Mouse (Mus musculus): ENCODE data around the gene Rc3h1. TPM values are rescaled to one million over a fixed set of nuclear protein-coding genes. Genes with fewer than 3 reads are reported as not detected.

Rc3h1 gene
- polyA plus RNA-seq, 1 experiment from 2014 or later: 7.5 TPM

- 1% methylated on average over 52 of the region's 67 CpGs for WGBS (ENCODE audit: missing documents)
- peak overlapping the region; percentile 66 for H3K4me3 ChIP-seq (ENCODE audit: inconsistent target)
These were observed 602 bp downstream of the Rc3h1 start for GRCm38 (mm10) chr1:160906558-160907481.

GRCm38 (mm10) chr1:160910176-160910575 lies 4.0 kb downstream of the Rc3h1 start:
- no peak overlapping the region for H3K4me3 ChIP-seq (ENCODE audit: inconsistent target)
- H3K36me3 ChIP-seq (ENCODE audit: inconsistent target): no peaks in the 10 kb centered on the region
- 92% methylated on average over 1 of the region's 1 CpGs for WGBS (ENCODE audit: missing documents)
- peaks cover 85% of the 10 kb centered on the region for H3K79me2 ChIP-seq (ENCODE audit: inconsistent target)
- no peak overlapping the region for H3K27ac ChIP-seq

More at GRCm38 (mm10) chr1:160906558-160907481, 602 bp downstream of the Rc3h1 start:
- 0 out of 2 replicates have a peak overlapping the region, but pooled peaks have one; percentile 22 for H3K27ac ChIP-seq
- no peaks in the 10 kb centered on the region for H3K36me3 ChIP-seq (ENCODE audit: inconsistent target)
- peaks cover 52% of the 10 kb centered on the region for H3K79me2 ChIP-seq (ENCODE audit: inconsistent target)

DNA sequence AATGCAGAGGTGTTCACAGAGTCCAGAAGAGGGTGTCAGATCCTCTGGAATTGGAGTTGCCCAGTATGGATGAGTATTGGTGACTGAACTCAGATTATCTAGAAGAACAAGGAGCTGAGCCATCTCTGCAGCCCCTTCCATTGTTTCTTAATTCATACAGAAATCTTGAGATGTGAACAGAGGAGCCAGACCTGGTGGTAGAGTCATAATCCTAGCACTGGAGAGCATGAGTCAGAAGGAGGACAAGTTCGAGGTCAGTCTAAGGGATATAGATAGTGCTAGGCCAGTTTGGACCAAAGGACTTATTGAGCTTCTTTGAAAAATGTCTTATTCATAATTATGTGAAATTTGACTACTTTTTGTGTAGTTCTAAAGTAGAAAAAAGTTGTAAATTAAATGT lies 4.6 kb downstream of the Rc3h1 start:
- H3K36me3 ChIP-seq (ENCODE audit: inconsistent target): no peaks in the 10 kb centered on the region
- peaks cover 91% of the 10 kb centered on the region for H3K79me2 ChIP-seq (ENCODE audit: inconsistent target)
- H3K4me3 ChIP-seq (ENCODE audit: inconsistent target): no peak overlapping the region
- H3K27ac ChIP-seq: no peak overlapping the region
- 89% methylated on average over 1 of the region's 1 CpGs for WGBS (ENCODE audit: missing documents)

- Histone ChIP-seq H3K27ac (no peak overlapping the region), H3K36me3 (ENCODE audit: inconsistent target) (no peaks in the 10 kb centered on the region), H3K79me2 (ENCODE audit: inconsistent target) (peaks cover 100% of the 10 kb centered on the region), H3K4me3 (ENCODE audit: inconsistent target) (no peak overlapping the region)
- WGBS (ENCODE audit: missing documents): 100% methylated on average over 1 of the region's 1 CpGs
These were observed 13.2 kb downstream of the Rc3h1 start for GRCm38 (mm10) chr1:160919383-160919782.

DNA sequence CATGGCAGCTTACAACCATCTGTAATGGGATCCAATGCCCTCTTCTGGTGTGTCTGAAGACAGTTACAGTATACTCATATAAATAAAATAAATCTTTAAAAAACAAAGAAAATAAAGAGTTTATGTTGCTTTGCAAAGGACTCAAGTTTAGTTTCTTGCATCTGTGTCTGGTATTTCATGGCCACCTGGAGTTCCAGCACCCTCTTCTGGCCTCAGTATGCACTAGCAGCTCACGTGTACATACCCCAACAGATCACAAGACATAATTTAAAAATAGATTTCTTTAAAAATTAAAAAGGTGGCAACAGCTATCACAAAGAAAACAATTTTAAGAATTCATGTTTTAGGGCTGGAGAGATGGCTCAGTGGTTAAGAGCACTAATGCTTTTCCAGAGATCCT lies 15.7 kb downstream of the Rc3h1 start:
- WGBS (ENCODE audit: missing documents): 100% methylated on average over 1 of the region's 1 CpGs
- Histone ChIP-seq H3K27ac (no peak overlapping the region), H3K4me3 (ENCODE audit: inconsistent target) (no peak overlapping the region), H3K36me3 (ENCODE audit: inconsistent target) (no peaks in the 10 kb centered on the region), H3K79me2 (ENCODE audit: inconsistent target) (peaks cover 100% of the 10 kb centered on the region)

DNA sequence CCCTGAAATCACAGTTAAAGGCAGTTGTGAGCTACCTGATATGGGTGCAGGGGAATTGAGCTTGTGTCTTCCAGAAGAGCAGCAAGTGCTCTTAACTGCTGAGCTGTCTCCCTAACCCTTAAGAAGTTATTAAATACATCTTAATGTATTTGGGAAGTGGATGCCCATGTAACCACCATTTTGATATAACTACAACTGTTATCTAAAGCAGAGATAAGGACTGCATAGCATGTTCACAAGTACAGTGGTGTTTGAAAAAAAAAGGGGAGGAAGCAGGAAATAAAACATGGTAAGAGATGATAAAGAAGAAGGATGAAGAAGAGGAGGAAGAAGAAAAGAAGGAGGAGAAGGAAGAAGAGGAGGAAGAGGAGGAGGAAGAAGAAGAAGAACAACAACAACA lies 25.1 kb downstream of the Rc3h1 start:
- Histone ChIP-seq H3K4me3 (ENCODE audit: inconsistent target) (no peak overlapping the region), H3K79me2 (ENCODE audit: inconsistent target) (peaks cover 73% of the 10 kb centered on the region), H3K27ac (no peak overlapping the region), H3K36me3 (ENCODE audit: inconsistent target) (peaks cover 22% of the 10 kb centered on the region)

GRCm38 (mm10) chr1:160933896-160934482 lies 27.8 kb downstream of the Rc3h1 start:
- WGBS (ENCODE audit: missing documents): 88% methylated on average over 4 of the region's 4 CpGs
- H3K4me3 ChIP-seq (ENCODE audit: inconsistent target): no peak overlapping the region
- H3K79me2 ChIP-seq (ENCODE audit: inconsistent target): peaks cover 53% of the 10 kb centered on the region
- no peak overlapping the region for H3K27ac ChIP-seq
- H3K36me3 ChIP-seq (ENCODE audit: inconsistent target): peaks cover 38% of the 10 kb centered on the region

DNA sequence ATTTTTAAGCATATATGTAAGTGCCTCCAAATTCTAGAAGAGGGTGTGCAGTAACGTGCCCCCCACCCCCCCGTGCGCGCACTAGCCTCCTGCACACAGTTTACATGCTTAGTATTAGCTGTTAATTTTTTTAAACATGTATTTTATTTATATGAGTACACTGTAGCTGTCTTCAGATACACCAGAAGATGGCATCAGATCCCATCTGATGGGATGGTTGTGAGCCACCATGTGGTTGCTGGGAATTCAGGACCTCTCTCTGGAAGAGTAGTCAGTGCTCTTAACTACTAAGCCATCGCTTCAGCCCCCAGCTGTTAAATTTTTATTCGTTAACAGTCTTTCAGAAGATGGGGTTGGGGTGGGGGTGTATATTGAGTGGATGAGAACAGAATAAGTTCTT lies 29.3 kb downstream of the Rc3h1 start:
- H3K36me3 ChIP-seq (ENCODE audit: inconsistent target): peaks cover 43% of the 10 kb centered on the region

DNA sequence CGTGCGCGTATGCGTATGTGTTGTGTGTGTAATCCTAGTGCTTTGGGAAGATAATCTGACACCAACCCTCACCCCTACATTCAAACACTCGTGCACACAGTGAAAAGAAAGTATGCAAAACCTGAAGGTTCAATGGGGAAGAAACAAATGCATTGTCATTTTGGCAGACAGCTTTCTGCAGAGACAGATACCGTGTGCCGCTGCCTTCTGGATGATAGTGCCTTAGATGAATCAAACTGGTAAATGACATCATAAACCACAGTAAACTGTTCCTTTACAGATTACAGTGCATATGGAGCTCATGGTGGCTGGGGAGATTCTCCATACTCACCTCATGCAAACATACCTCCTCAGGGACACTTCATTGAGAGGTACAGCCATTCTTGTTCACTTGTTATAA lies 57.0 kb downstream of the Rc3h1 start:
- 97% methylated on average over 7 of the region's 7 CpGs for WGBS (ENCODE audit: missing documents)
- Histone ChIP-seq H3K79me2 (ENCODE audit: inconsistent target) (no peaks in the 10 kb centered on the region), H3K36me3 (ENCODE audit: inconsistent target) (peaks cover 82% of the 10 kb centered on the region), H3K27ac (no peak overlapping the region), H3K4me3 (ENCODE audit: inconsistent target) (no peak overlapping the region)

More for the DNA sequence above, 29.3 kb downstream of the Rc3h1 start:
- no peak overlapping the region for H3K4me3 ChIP-seq (ENCODE audit: inconsistent target)
- no peak overlapping the region for H3K27ac ChIP-seq
- H3K79me2 ChIP-seq (ENCODE audit: inconsistent target): peaks cover 41% of the 10 kb centered on the region; the same call in 1 of the 2 replicates
- WGBS (ENCODE audit: missing documents): 90% methylated on average over 3 of the region's 6 CpGs

- peaks cover 75% of the 10 kb centered on the region for H3K36me3 ChIP-seq (ENCODE audit: inconsistent target)
- H3K27ac ChIP-seq: no peak overlapping the region
- H3K4me3 ChIP-seq (ENCODE audit: inconsistent target): no peak overlapping the region
- 100% methylated on average over 1 of the region's 1 CpGs for WGBS (ENCODE audit: missing documents)
- H3K79me2 ChIP-seq (ENCODE audit: inconsistent target): no peaks in the 10 kb centered on the region
These were observed 61.0 kb downstream of the Rc3h1 start for GRCm38 (mm10) chr1:160967268-160967667.

DNA sequence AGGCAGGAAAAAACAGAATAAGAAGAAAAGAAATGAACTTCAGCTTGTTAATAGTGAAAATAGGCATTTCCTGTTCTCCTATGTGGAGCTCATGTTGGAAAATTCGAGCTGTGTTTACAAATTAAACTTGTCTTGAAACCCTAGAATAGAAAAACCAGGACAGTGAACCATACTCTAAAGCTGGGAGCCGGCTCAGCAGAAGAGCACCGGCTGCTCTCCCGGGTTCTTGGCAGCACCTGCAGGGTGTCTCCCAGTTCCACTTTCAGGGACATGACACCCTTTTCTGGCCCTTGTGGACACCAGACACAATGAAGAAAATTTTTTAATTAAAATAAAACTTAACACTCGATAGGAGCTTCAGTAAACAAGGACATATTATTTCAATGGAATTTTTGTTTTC lies 62.4 kb downstream of the Rc3h1 start:
- 92% methylated on average over 5 of the region's 5 CpGs for WGBS (ENCODE audit: missing documents)
- H3K36me3 ChIP-seq (ENCODE audit: inconsistent target): peaks cover 66% of the 10 kb centered on the region
- no peaks in the 10 kb centered on the region for H3K79me2 ChIP-seq (ENCODE audit: inconsistent target)
- no peak overlapping the region for H3K27ac ChIP-seq
- no peak overlapping the region for H3K4me3 ChIP-seq (ENCODE audit: inconsistent target)

DNA sequence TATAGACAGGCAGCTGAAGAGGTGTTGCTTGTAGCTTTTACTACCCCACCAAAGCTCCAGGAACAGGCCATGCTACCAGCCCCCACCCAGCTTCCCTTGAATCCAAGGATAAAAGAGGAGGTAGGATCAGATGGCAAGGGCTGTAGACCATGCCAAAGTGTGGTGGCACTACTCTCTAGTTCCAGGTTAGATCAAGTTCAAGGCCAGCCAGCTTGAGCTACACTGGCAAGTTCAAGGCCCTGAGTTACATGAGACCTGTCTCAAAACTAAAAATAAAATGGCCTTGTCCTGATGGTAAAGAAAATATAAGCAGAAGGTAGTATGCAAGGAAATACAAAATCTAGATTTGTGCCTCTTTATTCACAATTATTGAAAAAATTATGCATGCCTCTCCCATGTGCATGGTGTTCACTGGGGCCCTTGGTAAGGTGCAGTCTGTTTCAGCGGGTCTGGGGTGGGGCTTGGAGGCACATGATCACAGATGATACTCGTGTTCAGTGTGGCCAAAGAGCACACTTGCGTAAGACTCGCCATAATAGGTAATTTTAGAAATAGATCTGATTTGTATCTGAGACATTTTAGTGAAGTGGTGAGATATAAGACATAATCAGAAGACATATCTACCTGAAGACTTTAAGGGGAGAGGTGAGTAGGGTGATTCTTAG lies 72.0 kb downstream of the Rc3h1 start, which contains the start of gene Serpinc1:
Gene Serpinc1 (plus strand): TSS at position 515 of the 665 bp plus-strand sequence.
- H3K79me2 ChIP-seq (ENCODE audit: inconsistent target): no peaks in the 10 kb centered on the region
- peaks cover 7% of the 10 kb centered on the region; the same call in 1 of the 2 replicates for H3K36me3 ChIP-seq (ENCODE audit: inconsistent target)
- H3K27ac ChIP-seq: no peak within 1 kb of the TSS
- H3K4me3 ChIP-seq (ENCODE audit: inconsistent target): no peak within 1 kb of the TSS
- WGBS (ENCODE audit: missing documents): 70% methylated on average over 4 of the region's 4 CpGs

GRCm38 (mm10) chr1:160980021-160980420 lies 73.8 kb downstream of the Rc3h1 start:
- Histone ChIP-seq H3K36me3 (ENCODE audit: inconsistent target) (no peaks in the 10 kb centered on the region), H3K27ac (no peak overlapping the region), H3K4me3 (ENCODE audit: inconsistent target) (no peak overlapping the region), H3K79me2 (ENCODE audit: inconsistent target) (no peaks in the 10 kb centered on the region)
- 61% methylated on average over 5 of the region's 5 CpGs for WGBS (ENCODE audit: missing documents)

DNA sequence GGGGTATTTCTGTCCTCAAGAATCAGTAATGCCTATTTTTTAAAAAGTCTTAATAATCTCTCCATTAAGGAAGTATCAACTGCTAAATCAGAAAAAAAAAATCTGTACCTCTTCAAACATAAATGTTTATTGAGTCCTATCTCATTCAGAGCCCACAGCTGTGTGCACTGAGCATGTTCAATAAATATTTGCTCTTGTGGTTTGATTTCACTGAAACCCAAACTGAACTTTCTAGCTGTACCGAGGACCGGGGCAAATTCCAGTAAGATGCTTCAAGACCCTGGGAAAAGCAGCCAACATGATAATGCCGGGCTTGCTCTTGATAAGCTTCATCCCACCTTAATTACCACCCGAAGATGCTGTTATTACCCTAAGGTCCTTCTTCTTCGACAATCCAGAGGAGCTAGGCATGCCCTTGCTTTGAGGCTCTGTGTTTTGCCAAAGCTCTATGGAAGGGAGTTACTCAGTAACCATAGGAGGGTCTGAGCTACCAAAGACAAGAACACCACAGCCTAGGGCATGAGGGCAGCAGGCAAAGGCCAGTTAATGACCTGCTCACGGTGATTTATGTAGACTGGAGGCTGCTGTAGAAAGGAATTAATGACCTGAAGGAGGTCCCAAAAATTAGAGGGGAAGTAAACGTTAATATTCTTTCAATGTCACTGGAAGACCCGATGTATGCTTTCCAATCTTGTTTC lies 74.5 kb downstream of the Rc3h1 start:
- no peaks in the 10 kb centered on the region for H3K79me2 ChIP-seq (ENCODE audit: inconsistent target)
- no peak overlapping the region for H3K4me3 ChIP-seq (ENCODE audit: inconsistent target)
- no peak overlapping the region for H3K27ac ChIP-seq
- WGBS (ENCODE audit: missing documents): 95% methylated on average over 8 of the region's 8 CpGs
- no peaks in the 10 kb centered on the region for H3K36me3 ChIP-seq (ENCODE audit: inconsistent target)
